Mouse (Mus musculus) erythroid progenitor cell, adult 5-6 weeks (primary cell): ENCODE data around the gene Myh14. TPM values are rescaled to one million over a fixed set of nuclear protein-coding genes. Genes with fewer than 3 reads are reported as not detected.
A peak's percentile ranks its signal among the peaks of the same experiment; 100 is the strongest.

Source experiments
- ATAC-seq: replicated peaks from 2 replicates; pipeline ENCODE4 v1.8.0; 2016; ENCODE audit warnings: moderate number of reproducible peaks, mild to moderate bottlenecking, moderate TSS enrichment, inconsistent platforms; ENCODE audit not compliant: poor library complexity, low FRiP score, severe bottlenecking
- total RNA-seq, 2 experiments: library from RNA; stranded (forward) in 1 of 2; stranded (reverse) in 1 of 2; fragments of 150-400 nt in 1 of 2; fragments of 186-747, 209-891 nt in 1 of 2; gene quantifications; 2 replicates each; pipeline versions ENCODE4 v1.2.3 to v1.2.4; 2015 to 2017; ENCODE audit warnings: low replicate concordance in 2 of 2

Myh14 gene
- total RNA-seq, 2 experiments from 2014 or later = 0.08 TPM; not detected in 1

DNA sequence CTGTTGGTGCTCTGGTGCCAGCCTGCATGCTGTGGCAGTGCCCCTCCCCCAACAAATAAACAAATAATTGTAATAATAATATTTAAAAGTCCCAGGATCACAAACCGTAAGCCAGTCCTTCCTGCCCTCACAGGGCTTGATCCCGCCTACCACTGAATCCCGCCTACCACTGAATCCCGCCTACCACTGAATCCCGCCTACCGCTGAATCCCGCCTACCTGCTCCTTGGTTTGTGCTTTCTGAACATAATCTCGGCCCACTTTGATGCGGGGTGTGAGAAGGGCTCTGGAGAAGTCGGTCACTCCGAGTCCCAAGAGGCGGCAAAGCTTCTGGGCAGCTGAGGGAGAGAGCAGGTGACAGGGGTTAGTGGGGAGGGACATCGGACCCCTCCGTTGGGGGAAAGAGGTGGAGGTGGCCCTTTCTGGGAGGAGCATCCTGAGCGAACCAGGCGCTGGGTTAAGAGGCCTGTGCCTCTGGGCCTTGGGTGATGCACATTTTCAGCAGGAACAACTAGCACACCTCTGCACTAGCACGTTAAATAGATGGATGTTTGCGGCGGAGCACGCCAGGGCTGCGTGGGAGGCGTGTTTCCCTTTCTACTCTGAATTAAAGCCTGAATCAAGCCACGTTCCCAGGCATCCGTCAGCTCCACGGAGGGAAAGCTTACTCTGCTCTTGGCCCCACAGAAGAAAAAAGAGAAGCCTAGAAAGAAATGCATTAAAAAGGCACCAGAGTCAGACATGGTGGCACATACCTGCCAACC lies 29.6 kb downstream of the Myh14 start:
- ATAC-seq = no peak

DNA sequence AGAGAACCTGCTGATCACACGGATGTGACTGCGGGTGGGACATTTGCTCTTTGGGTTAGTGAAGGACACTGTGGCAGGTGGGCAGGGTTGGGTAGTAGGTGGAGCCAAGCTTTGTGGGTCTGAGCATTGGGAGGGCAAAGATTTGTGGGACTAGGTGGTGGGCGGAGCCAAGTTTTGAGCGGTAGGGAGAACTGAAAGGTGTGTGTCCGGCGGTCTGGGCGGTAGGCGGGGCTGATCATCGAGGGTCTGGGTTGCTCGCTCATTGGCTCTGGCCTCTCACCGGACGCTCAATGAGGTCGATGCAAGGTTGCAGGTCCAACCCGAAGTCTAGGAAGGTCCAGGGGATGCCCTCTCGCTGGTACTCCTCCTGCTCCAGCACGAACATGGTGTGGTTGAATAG lies 32.0 kb downstream of the Myh14 start:
- ATAC-seq = no peak

DNA sequence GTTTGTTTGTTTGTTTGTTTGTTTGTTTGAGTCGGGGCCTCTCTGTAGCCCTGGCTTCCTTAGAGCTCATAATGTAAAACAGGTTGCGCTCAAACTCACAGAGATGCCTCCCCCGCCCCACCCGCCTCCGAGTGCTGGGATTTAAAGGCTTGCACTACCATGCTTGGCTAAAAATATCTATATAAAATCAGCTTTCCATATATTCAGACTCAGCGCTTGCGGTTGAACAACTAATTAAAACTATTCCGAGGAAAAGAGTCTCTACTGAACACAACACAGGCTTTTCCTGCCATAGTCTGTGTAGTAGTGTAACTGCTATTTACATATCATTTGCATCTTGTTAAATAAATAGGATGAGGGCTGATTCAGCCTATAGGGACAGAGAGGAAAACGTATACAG lies 34.0 kb downstream of the Myh14 start:
- no peak for ATAC-seq

DNA sequence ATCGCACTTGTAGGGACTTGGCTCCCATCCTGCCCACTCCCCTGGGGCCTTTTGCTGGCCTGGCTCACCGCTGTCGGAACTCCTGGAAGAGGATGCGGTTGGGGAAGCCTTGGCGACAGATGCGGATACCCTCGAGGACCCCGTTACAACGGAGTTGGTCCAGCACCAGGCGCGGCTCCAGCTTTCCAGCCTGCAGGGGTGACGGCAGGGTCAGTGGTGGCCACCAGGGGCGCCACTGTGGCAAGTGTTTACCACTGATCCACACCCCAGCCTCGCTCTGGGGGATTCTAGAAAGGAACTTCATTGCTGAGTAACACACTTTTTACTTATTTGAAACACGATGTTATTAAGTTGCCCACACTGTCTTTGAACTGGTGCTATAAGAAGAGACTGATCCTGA lies 37.2 kb downstream of the Myh14 start:
- no peak for ATAC-seq

DNA sequence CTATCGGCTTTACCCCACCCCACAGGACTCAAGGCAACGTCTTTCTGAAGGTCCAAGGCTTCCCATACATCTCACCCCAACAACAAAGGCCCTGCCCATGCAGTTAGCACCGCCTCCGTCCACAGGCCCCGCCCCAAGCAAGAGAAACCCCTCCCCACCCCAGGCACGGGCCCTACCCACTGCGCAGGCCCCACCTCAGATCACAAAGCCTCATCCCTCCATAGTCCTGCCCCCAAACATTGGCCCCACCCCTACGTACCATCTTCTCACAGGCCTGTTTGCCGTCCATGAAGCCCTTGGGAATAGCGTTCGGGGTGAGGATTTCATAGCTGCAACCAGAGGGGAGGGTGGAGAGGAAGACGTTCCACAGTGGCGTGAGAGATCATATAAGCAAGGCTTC lies 38.0 kb downstream of the Myh14 start:
- no peak for ATAC-seq

DNA sequence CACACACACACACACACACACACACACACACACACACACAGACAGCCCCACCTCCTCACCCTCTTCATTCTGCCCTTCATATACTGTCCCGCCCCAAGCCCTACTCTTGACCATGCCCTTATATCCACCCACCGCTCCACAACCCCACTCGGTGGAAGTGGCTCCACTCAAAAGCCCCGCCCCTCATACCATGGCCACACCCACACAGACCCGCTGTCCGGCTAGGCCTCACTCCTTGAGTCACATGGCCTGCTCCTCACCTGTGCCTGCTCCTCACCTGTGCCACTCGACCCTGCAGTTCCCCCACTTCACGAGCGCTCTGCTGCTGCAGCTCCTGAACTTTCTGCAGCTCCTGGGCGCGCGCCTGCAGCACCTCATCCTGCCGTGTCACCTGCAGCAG lies 40.2 kb downstream of the Myh14 start:
- ATAC-seq = 0 out of 2 replicates have a peak, but pooled peaks have one; percentile 25

DNA sequence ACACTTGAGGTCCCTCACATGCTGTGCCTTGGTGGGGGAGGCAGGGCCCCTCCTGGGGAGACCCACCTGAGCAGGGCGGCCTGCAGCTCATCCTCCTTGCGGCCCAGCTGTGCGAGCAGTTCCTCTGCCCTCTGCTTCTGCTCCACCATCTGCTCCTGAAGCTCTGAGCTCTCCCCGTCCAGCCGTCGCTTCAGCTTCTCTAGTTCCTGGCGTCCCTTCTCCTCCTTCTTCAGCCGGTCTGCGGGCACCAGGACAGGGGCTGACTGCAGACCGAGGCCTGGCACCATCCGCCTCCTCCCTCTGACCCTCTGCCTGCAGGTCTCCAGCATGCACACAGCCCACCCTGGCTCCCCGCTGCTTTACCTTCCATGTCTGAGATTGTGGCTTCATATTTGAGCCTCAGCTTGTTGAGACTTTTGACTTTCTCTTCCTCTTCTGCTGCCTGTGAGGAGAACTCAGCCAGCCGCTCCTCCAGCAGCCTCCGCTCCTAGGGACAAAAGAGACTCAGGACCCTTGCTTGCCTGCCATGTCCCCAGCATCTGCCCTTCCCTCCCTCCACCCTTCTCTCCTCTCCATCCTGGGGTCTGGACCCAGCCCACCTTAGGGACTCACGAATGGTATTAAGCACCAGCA lies 42.1 kb downstream of the Myh14 start:
- no peak for ATAC-seq

DNA sequence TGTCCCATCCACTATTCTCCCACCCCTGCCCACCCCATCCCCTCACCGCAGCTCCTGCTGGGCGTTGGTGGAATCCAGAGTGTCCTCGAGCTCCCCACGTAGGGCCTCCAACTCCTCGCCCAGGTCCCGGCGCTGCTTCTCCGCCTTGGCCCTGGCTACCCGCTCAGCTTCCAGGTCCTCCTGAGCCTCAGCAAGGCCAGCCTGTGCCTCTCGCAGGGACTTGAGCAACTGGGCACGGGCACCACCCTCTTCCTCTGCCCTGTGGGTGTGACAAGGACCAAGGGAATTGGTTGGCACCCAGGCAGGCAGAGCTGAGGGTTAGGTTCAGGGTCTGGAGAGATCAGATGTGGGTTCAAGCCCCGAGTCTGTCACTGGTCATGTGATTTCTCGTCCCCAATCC lies 43.7 kb downstream of the Myh14 start:
- no peak for ATAC-seq

DNA sequence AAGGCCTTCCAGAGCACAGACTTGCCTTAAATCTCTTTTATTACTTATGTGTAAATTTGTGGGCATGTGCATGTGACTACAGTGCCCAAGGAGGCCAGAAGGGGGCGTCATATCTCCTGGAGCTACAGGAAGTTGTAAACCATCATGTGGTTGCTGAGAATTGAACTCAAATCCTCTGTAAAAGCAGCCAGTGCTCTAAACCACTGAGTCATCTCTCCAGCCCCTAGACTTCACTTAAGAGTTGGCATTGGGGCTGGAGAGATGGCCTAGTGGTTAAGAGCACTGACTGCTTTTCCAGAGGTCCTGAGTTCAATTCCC lies 44.6 kb downstream of the Myh14 start:
- ATAC-seq = no peak

DNA sequence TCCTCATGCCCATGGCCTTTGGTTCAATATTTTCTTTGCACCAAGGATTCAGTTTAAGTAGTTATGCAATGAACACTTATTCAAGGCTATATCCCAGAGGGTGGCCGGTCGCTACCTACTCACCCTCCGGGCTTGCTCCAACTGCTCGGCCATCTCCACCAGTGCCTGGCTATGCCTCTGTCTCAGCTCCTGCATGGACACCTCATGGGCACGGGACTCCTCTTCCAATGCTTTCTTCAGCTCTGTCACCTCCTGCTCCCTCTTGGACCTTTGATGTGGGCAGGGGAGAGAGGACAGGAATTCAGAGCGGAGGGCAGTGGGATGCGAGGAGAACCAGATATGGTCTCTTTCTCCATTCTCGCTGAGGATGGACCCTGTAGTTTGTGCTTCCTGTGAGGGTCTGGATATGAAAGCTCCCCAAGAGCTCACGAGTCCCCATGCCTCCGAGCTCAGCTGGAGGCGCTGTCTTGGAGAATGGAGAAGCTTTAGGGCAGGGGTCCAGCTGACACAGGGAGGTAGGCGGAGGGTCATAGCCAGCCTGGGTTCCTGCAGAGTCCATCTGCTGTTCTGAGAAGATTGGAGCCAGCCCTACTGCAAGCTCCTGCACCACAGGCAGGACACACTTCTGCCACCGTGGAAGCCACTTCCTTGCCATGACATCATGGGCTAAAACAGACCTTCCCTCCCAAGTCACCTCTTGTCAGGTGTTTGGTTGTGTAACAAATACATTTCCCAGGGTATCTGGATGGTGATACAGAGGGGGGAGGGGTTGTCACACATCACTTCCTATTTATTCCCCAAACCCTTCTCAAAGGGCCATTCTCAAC lies 45.2 kb downstream of the Myh14 start:
- no peak for ATAC-seq

DNA sequence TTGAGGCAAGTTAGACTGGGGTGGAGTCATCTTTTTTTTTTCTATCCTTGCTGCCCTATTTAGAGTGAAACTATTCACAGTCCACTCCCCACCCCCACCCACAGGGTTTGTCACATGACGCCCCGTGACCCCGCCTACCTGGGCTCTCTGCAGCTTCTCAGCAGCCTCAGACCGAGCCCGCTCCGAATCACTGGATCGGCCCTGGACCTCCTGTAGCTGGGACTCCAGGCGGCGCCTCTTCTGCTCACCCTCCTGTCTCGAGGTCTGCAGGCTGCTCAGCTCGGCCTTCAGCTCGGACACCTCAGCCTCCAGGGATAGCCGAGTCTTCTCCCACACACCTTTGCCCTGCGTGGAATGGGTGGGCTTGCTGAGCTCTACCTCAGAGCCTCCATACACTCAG lies 45.8 kb downstream of the Myh14 start:
- no peak for ATAC-seq

DNA sequence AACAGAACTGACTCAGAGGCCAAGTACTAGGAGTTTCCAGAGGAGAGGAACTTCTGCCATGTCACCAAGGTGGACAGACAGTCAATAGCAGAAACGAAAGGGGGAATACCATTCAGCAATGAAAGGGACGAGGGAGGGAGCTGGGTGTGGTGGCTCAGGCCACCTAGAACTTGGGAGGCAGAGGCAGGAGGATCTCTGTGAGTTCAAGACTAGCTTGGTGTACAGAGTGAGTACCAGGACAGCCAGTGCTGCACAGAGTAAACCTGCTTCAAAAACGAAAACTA lies 46.2 kb downstream of the Myh14 start:
- ATAC-seq = no peak

DNA sequence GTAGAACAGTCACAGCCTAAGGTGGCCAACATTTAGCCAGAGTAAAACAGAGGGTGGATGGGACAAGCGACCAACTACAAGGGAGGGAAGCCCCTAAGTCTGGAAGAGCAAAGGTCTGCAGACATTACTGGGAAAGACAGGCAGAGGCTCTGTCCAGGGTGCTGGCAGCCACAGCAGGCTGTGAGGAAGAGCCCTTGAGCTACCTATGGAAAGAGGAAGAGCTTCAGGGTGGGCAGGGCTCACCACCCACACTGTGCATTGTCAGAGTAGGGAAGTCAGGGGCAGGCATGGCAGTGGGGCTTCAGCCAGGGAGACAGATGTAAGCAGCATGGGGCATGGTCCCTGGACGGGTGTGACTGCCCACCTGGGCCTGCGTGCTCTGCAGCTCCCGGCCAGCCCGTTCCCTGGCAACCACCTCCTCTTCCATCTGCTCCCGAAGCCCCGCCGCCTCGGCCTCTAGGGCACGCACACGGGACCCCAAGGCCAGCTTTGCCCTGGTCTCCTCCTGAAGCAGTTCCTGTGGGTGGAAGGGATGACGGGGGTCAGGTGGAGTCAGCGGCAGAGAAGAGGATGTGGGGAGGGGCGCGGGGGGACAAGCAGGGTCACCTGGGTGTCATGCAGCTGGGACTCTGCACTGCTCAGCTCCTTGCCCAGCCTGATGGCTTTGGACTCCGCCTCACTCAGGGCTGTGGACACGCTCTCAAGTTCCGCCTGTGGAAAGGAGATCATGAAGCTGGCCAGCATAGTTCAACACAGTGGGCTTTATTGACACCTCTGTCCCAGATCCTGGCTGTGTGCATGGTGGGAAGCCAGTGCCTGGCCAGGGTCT lies 46.7 kb downstream of the Myh14 start:
- no peak for ATAC-seq

DNA sequence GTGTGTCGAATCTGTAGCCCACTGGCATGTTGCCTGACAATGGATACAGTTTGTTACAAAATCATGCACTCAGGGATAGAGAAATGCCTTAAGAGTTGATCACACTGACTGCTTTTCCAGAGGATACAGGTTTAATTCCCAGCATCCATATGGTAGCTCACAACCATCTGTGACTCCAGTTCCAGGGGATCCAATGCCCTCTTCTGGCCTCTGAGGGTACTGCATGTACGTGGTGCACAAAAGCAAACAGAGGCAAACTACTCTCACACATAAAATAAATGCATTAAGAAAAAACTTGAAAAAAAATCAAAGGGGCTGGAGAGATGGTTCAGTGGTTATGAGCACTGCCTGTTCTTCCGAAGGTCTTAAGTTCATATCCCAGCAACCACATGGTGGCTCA lies 53.6 kb downstream of the Myh14 start:
- no peak for ATAC-seq

DNA sequence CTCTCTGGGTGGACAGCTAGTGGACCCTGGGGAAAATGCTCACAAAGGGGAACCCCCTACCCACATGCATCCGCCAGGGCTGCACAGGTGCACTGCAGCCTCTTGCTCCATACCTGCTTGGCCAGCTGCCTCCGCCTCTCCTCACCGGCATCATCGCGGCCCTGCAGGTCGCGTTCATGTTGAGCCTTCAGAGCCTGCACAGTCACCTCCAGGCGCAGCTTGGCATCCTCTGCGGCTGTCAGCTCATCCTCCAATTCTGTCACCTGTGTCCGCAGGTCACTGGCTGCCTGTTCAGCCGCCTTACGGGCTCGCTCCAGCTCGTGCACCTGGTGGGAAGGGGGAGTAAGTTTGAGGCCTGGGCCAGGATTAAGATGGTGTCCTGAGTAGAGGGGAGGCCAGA lies 54.7 kb downstream of the Myh14 start:
- no peak for ATAC-seq

DNA sequence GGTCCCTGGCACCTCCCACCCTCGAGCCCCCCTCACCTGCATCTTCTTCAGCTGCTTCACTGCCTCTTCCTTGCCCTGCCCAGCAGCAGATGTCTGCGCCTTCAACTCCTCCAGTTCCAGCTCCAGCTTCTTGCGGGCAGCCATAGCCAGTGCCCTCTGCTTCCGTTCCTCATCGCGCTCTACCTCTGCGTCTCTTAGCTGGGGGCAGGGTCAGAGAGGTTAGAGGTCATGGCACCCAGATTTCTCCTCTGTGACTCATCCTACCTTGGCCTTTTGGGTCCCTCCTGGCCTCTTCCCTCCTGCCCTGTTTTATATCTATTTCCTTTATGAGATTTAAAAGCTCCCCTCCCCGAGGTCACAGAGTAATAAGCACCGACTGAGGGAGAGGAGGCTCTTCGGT lies 55.3 kb downstream of the Myh14 start:
- no peak for ATAC-seq

DNA sequence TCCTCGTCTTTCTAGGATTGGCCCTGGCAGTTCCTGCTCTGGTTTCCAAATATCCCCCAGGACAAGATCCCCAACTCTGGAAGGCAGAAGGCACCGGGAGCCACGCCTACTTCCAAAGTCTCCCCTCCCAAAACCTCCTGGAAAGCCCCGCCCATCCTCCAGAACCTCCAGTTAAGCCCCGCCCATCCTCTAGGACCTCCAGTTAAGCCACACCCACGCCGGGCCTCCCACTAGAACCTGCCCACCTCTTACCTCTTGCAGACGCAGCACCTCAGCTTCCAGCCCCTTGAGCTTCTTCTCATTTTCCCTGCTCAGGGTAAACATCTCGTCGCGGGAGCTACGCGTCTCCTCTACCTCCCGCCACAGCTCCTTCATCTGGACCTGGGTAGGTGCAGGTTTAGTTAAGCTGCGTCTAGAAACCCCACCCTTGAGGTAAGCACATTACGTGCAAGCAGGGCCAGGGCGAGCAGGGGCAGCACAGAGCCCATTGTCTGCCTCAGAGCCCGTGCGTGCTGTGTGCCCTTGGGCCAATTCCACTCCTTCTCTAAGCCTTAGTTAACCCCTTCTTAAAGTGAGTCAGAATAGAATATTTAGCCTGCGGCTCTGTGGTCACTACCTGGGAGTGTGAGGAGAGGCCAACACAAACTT lies 56.5 kb downstream of the Myh14 start:
- no peak for ATAC-seq

DNA sequence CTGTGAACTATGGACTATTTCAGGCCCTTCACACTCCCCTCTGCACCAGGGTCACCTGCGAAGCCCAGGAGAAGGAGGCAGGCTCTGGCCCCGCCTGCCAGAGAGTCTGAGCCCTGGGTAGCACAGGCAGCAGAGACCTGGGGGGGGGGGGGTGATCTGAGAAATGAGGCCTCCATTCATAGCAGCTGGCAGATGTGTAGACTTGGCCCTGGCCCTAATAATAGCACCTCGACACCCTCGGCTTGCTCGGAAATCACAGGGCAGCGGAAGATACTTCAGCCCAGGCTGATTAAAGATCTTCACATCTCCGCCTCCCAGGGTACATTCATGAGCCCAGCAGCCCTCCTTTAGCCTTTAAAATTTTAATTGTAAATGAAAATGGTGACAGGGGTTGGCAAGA lies 58.5 kb downstream of the Myh14 start:
- no peak for ATAC-seq

DNA sequence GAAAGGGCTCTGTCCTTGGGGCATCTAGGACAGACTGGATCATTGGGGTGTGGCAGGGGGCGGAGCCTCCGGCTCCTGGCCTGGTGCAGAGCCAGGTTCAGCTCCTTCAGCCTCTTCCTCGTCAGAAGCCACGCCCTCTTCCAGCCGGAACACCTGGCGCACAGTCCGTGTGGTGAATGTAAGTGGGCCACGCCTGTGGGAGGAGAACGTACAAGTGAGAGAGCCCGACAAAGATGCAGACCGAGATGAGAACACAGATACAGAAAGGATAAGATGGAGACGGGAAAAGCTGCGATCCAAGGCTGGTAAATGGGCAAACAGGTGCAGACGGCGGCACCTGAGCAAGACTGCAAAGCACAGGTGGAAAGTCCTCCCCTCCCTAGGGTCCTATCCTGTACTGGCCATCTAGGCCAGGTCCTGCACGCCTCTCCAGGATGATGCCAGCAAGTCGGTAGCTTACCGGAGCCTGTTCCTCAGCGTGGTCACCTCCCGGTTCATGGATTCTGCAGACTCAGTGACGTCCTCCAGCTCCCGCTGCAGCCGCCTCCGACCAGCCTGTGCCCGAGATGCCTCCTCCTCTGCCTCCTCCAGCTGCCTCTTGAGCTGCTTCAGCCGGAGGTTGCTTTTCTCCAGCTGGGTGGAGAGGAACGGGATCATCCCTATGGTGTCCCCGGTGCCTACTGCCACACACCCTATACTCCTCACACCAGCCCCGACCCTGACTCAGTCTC lies 64.3 kb downstream of the Myh14 start:
- no peak for ATAC-seq
